Mouse (Mus musculus): Measurements from ENCODE around the gene Syt10.
"Not testable (repeated sequence)": the region's sequence is repeated elsewhere in the genome, so short reads cannot be mapped to it uniquely, and the experiment has no call there.

Gene Syt10

GRCm38 (mm10) chr15:89841364-89842017 lies at the start of gene Syt10:
TSS of gene Syt10 (minus strand) at chr15:89841860.
- peak; percentile 33 for DNase-seq (ENCODE audit: low spot score)

GRCm38 (mm10) chr15:89883799-89884198 lies 42.1 kb upstream of the Syt10 start:
- DNase-seq (ENCODE audit: low spot score) = no peak

- no peak for DNase-seq (ENCODE audit: low spot score)
Measured at GRCm38 (mm10) chr15:89878981-89879380, 37.3 kb upstream of the Syt10 start.

DNA sequence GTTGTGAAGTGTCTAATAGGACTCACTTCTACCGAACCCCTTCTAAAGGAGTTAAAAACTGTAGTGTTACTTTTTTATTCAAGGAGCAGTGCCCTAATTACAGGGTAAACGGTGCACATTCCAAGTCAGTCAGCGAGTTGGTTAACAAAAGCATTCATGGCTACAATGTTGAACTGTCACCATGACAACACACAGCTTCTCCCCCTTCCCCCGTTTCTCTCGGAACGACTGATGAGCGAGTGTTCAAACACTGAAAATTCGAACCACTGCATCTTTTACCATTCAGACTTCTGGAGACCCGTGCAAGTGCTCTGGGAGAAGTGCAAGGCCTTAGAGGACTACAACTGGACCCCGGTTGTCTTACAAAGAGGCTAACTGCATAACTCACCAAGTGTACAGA lies 25.6 kb downstream of the Syt10 start:
- peak; percentile 77 for DNase-seq (ENCODE audit: low spot score)

- no peak for DNase-seq (ENCODE audit: low spot score)
Measured at GRCm38 (mm10) chr15:89804478-89804877, 37.2 kb downstream of the Syt10 start.

DNA sequence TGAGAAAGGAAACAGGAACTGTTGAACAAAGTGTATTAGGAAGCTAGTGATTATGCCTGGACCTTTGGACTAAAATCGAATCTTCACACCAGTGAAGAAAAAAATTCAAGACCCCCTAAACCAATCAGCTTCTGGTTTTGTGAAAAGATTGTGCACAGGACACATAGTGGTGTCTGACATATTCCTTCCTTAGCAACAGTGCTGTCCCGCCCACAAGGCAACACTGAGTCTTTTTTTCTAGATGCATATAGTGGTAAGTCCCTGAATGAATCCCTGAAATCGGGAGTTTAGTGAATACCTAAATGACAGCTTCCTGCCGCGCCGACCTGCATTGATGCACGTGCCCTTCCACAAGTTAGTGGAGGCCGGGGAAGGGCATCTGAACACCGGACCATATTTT lies 61.7 kb downstream of the Syt10 start:
- DNase-seq (ENCODE audit: low spot score) = no peak

DNA sequence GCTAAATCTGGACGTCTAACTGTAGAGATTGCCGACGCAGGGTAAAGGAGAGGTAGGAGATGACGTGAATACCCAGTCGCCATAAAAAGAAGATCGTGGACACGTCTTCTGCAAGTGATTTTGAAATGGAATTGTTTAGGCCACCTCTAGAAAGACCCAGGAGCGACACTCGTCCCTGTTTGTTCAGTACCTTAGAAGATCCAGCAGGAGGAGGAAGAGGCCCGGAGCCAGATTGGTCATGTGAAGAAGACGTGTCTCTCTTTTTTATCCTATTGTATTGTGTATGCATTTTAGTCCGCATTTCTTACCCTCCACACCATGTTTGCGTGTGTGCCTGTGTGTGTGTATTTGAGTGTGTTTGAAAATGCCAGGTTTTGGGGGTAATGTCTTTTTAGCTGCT lies 75.6 kb downstream of the Syt10 start:
- DNase-seq (ENCODE audit: low spot score) = not testable (repeated sequence)

- no peak for DNase-seq (ENCODE audit: low spot score)
Measured at GRCm38 (mm10) chr15:89733611-89734010, 108.0 kb downstream of the Syt10 start.

Data from embryo, embryonic 10.5 days (tissue).